Mouse (Mus musculus) thymus, adult 2 months (tissue): ENCODE results near the gene Hoxb8.

Source experiments
- CTCF ChIP-seq: fragments of 200-500 bp; IDR thresholded peaks from 2 replicates; pipeline ENCODE4 v1.5.1; 2012; ENCODE audit warnings: mild to moderate bottlenecking, control low read depth, low read length, moderate library complexity, borderline replicate concordance; ENCODE audit not compliant: control insufficient read depth, poor library complexity, insufficient read depth; ENCODE audit errors: extremely low read depth
- POLR2A ChIP-seq: fragments of 200-500 bp; IDR thresholded peaks from 2 replicates; pipeline ENCODE4 v1.6.1; 2012; ENCODE audit warnings: mild to moderate bottlenecking, low read length, control low read depth, moderate library complexity; ENCODE audit not compliant: control insufficient read depth, poor library complexity, insufficient read depth; ENCODE audit errors: extremely low read depth

DNA sequence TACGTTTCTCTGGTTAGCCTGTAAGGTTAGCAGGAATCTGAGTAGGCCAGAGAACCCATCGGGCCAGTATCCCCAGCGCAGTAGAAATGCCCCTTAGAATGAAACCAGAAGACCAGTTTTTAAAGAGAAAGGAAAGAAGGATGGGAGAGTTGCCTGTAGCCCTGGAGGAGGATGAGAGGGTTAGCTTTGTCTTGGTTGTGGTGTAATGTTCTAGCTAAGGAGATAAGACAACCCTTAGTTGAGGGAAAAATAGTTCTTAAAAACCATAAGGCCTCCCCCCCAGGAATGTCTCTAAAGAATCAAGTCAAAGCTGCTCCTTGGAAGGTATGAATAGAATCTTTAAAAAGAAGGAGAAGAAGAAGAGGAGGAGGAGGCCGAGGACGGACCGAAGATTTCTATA lies 41.0 kb downstream of the Hoxb8 start:
- TF ChIP-seq POLR2A (no peak), CTCF (no peak)
